Mouse (Mus musculus) liver, postnatal 0 days (tissue): Measurements from ENCODE around the gene Tbc1d8. TPM values are rescaled to one million over a fixed set of nuclear protein-coding genes. Genes with fewer than 3 reads are reported as not detected.
A peak's percentile ranks its signal among the peaks of the same experiment; 100 is the strongest.

Experiments
- ATAC-seq: fragments of 200-750 bp; cut with Nextera tagmentation; 2 replicates; pipeline ENCODE4 v1.8.0; 2017; ENCODE audit warnings: mild to moderate bottlenecking, moderate library complexity
- DNase-seq: peaks from one replicate; pipeline ENCODE4 v3.0.0-alpha.2; 2016
- H3K27ac ChIP-seq: fragments of 300-500 bp; sonication (generic); 2 replicates; pipeline ENCODE4 v1.5.1; 2014; ENCODE audit warnings: antibody characterized with exemption, moderate library complexity, mild to moderate bottlenecking, low read depth
- H3K27me3 ChIP-seq: fragments of 300-500 bp; sonication (generic); 2 replicates; pipeline ENCODE4 v1.6.1; 2014; ENCODE audit warnings: low read length, control low read depth, mixed read lengths; ENCODE audit not compliant: insufficient read depth
- H3K36me3 ChIP-seq: fragments of 300-500 bp; sonication (generic); replicated peaks from 2 replicates; pipeline ENCODE4 v1.6.1; 2014; ENCODE audit warnings: mild to moderate bottlenecking, control low read depth, low read length, moderate library complexity, mixed read lengths; ENCODE audit not compliant: insufficient read depth
- H3K4me1 ChIP-seq: fragments of 300-500 bp; sonication (generic); 2 replicates; pipeline ENCODE4 v1.6.1; 2014; ENCODE audit warnings: antibody characterized with exemption, mild to moderate bottlenecking, control low read depth; ENCODE audit not compliant: insufficient read depth
- H3K4me2 ChIP-seq: fragments of 300-500 bp; sonication (generic); 2 replicates; pipeline ENCODE4 v1.6.1; 2014; ENCODE audit warnings: low read depth, mild to moderate bottlenecking, low read length, moderate library complexity, mixed read lengths
- H3K4me3 ChIP-seq: fragments of 300-500 bp; sonication (generic); 2 replicates; pipeline ENCODE4 v1.5.1; 2014; ENCODE audit warnings: low read depth, low read length
- H3K9ac ChIP-seq: fragments of 300-500 bp; sonication (generic); replicated peaks from 2 replicates; pipeline ENCODE4 v1.6.1; 2014; ENCODE audit warnings: mild to moderate bottlenecking, moderate library complexity
- H3K9me3 ChIP-seq: fragments of 300-500 bp; sonication (generic); 2 replicates; pipeline ENCODE4 v1.6.1; 2016; ENCODE audit warnings: mild to moderate bottlenecking, control low read depth, low read length, mixed read lengths
- CTCF ChIP-seq: sonication (generic); IDR thresholded peaks from 2 replicates; pipeline ENCODE4 v1.5.1; 2016; ENCODE audit warnings: antibody characterized with exemption, low read depth
- EP300 ChIP-seq: IDR thresholded peaks from 2 replicates; pipeline ENCODE4 v1.6.1; 2016; ENCODE audit warnings: antibody characterized with exemption, low read depth, mild to moderate bottlenecking
- WGBS: fragments of 180-500 bp; shearing (Covaris S2); extraction: QIAGEN DNeasy Blood & Tissue Kit; methylation state at CpG from one replicate; pipeline ENCODE4 v1.1.7; 2014; ENCODE audit not compliant: insufficient replicate concordance; 5-methylcytosine and 5-hydroxymethylcytosine counted together
- polyA plus RNA-seq: library from polyadenylated mRNA; unstranded; fragments of >200 nt; fragmentation: Nextera tagmentation; extraction: Ambion mirVana; gene quantifications from 2 replicates; pipeline ENCODE4 v1.2.1, GENCODE M21; 2015

Gene Tbc1d8
- polyA plus RNA-seq, 1 experiment from 2014 or later: 8.8 TPM

DNA sequence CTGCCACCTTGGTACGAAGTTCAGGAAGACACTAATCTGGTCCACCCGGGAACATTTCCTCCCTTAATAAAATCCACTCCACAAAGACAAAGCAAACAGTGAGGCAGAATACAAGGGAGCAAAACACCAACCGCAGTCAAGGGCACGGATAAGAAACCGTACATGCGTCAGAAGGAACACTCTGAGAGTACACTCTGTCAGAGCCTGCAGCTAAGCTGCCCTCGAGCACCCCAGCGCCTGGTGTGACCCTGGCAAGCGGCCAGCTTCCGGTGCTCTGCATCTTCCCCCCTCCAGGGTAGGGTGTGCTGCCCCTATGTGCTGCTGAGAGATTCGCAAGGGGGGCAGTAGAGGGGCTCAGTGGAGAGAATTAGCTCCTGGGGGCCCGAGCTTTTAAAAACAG lies 60.7 kb downstream of the Tbc1d8 start:
- H3K9ac ChIP-seq: no peak overlapping the region
- DNase-seq: peak; percentile 68

GRCm38 (mm10) chr1:39410085-39410821 lies 68.3 kb downstream of the Tbc1d8 start:
- ATAC-seq (no peak), DNase-seq (no peak)
- TF ChIP-seq EP300 (no peak), CTCF (no peak)
- peaks cover 18% of the 10 kb centered on the region for H3K4me1 ChIP-seq
- no peaks in the 10 kb centered on the region for H3K27me3 ChIP-seq
- H3K4me3 ChIP-seq: no peak overlapping the region
- peaks cover 13% of the 10 kb centered on the region for H3K36me3 ChIP-seq
- H3K27ac ChIP-seq: 0 out of 2 replicates have a peak overlapping the region, but pooled peaks have one; percentile 4
- H3K9me3 ChIP-seq: no peaks in the 10 kb centered on the region
- WGBS: 87% methylated on average over 19 of the region's 19 CpGs
- no peak overlapping the region for H3K9ac ChIP-seq
- H3K4me2 ChIP-seq: no peak overlapping the region

More for the DNA sequence above, 60.7 kb downstream of the Tbc1d8 start:
- peak; percentile 71 for ATAC-seq
- no peaks in the 10 kb centered on the region for H3K9me3 ChIP-seq
- H3K27ac ChIP-seq: peak overlapping the region; percentile 59
- H3K4me3 ChIP-seq: no peak overlapping the region
- 0 out of 2 replicates have a peak, but pooled peaks cover 2% of the 10 kb centered on the region for H3K4me1 ChIP-seq
- 21% methylated on average over 12 of the region's 12 CpGs for WGBS
- peaks cover 20% of the 10 kb centered on the region for H3K36me3 ChIP-seq
- TF ChIP-seq EP300: peak; percentile 65
- TF ChIP-seq CTCF: no peak
- H3K4me2 ChIP-seq: no peak overlapping the region
- H3K27me3 ChIP-seq: no peaks in the 10 kb centered on the region

DNA sequence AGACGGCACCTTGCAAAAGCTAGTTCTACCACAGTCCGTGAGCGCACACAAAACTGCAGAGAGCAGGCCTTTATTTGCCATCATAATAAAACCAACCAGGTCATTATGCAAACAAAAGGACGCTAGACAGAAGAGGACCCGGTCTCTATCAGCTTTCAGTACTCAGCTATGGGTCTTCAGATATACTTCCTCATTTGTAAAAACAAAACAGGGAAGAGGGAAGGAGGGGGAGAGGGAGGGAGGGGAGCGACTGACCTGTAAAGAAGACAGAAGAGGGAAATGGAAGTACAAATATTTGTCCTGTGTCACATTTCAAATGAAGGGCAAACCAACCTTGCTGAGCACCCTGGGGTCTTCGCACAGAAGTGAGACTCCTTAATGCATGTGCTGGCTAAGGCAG lies 69.9 kb downstream of the Tbc1d8 start:
- peak overlapping the region; percentile 34 for H3K4me2 ChIP-seq
- H3K27me3 ChIP-seq: no peaks in the 10 kb centered on the region
- TF ChIP-seq CTCF (no peak), EP300 (no peak)
- peaks cover 24% of the 10 kb centered on the region for H3K36me3 ChIP-seq
- H3K4me3 ChIP-seq: no peak overlapping the region
- WGBS: 29% methylated on average over 7 of the region's 7 CpGs
- no peaks in the 10 kb centered on the region for H3K9me3 ChIP-seq
- peaks cover 18% of the 10 kb centered on the region for H3K4me1 ChIP-seq
- DNase-seq (no peak), ATAC-seq (peak; percentile 37)
- peak overlapping the region; percentile 53 for H3K27ac ChIP-seq
- H3K9ac ChIP-seq: 0 out of 2 replicates have a peak overlapping the region, but pooled peaks have one; percentile 16

DNA sequence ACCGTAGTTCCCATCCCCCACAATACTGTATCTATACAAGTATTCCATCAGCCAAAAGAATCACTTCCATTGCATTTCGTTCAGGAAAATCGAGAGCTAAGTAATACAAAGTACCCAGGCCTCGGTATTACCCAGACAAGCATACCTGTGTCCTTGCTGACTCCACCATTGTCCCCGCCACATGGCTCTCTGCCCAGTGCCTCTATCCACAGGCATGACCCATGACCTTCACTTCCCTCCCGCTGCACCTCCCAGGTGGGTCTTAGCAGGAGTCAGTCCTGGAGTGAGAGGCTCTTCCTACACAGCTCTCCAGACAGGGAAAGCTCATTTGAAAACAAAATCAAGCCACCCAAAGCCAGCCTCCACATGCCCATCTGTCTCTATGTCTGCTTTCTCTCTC lies 70.4 kb downstream of the Tbc1d8 start:
- 67% methylated on average over 6 of the region's 6 CpGs for WGBS
- no peak overlapping the region for H3K4me3 ChIP-seq
- 0 out of 2 replicates have a peak overlapping the region, but pooled peaks have one; percentile 6 for H3K9ac ChIP-seq
- peak overlapping the region; percentile 53 for H3K27ac ChIP-seq
- ATAC-seq (peak; percentile 70), DNase-seq (peak; percentile 59)
- H3K27me3 ChIP-seq: no peaks in the 10 kb centered on the region
- H3K36me3 ChIP-seq: peaks cover 30% of the 10 kb centered on the region
- H3K4me2 ChIP-seq: peak overlapping the region; percentile 34
- peaks cover 18% of the 10 kb centered on the region for H3K4me1 ChIP-seq
- no peaks in the 10 kb centered on the region for H3K9me3 ChIP-seq
- TF ChIP-seq CTCF: no peak
- no peak for TF ChIP-seq EP300

DNA sequence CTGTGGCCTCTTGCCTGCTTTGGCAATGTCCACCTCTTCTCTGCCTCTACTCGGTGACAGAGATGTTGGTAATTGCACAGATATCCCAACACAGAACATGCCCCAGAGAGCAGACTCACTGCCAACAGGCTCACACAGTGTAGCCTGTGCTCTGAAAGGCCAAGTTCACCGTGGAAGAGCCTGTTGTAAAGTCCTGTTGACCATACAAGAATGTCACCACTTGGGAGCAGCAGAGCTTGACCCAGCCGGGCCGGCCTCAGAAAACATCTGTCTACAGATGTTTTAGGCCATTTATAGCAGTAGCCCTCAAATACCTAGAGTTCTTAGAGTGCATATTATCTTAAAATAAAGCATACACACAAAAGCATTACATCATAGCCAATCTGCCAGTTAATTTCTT lies 71.4 kb downstream of the Tbc1d8 start:
- H3K4me2 ChIP-seq: no peak overlapping the region
- no peak for TF ChIP-seq EP300
- peak; percentile 46 for TF ChIP-seq CTCF
- peaks cover 18% of the 10 kb centered on the region for H3K4me1 ChIP-seq
- no peak overlapping the region for H3K27ac ChIP-seq
- ATAC-seq: peak; percentile 42; the same call in 1 of the 2 replicates
- no peak for DNase-seq
- H3K9me3 ChIP-seq: no peaks in the 10 kb centered on the region
- no peaks in the 10 kb centered on the region for H3K27me3 ChIP-seq
- 71% methylated on average over 4 of the region's 4 CpGs for WGBS
- H3K4me3 ChIP-seq: no peak overlapping the region
- no peak overlapping the region for H3K9ac ChIP-seq
- peaks cover 36% of the 10 kb centered on the region for H3K36me3 ChIP-seq

DNA sequence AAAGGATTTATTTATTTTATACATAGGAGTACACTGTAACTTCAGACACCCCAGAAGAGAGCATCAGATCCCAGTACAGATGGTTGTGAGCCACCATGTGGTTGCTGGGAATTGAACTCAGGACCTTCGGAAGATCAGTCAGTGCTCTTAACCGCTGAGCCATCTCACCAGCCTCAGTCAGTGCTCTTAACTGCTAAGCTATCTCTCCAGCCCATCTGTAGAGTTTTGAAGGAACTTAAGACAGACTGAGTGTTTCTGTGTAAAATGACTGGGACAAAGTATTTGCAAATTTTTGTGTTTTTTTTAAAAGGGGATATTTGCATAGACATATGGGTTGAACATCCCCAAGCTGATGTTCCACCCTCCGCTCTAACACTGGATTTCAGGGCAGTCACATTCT lies 78.4 kb downstream of the Tbc1d8 start:
- TF ChIP-seq CTCF: no peak
- TF ChIP-seq EP300: no peak
- Histone ChIP-seq H3K36me3 (peaks cover 75% of the 10 kb centered on the region), H3K4me1 (no peaks in the 10 kb centered on the region), H3K9me3 (peaks cover 4% of the 10 kb centered on the region), H3K27me3 (no peaks in the 10 kb centered on the region), H3K27ac (no peak overlapping the region), H3K9ac (no peak overlapping the region), H3K4me3 (no peak overlapping the region), H3K4me2 (no peak overlapping the region)
- WGBS: 78% methylated on average over 3 of the region's 3 CpGs
- ATAC-seq (no peak), DNase-seq (no peak)
